Mouse (Mus musculus) MEL (cell line): Measurements from ENCODE around the gene Tecpr1. TPM values are rescaled to one million over a fixed set of nuclear protein-coding genes. Genes with fewer than 3 reads are reported as not detected.
A peak's percentile ranks its signal among the peaks of the same experiment; 100 is the strongest.

Experiments used
- DNase-seq: peaks from one replicate; pipeline ENCODE4 v3.0.0; 2011; ENCODE audit warnings: low read depth, low spot score
- H3K27ac ChIP-seq: 2 replicates; pipeline ENCODE4 v1.5.1; 2012; ENCODE audit warnings: low read depth, mild to moderate bottlenecking, control low read depth, low read length, moderate library complexity; ENCODE audit not compliant: control insufficient read depth
- H3K27me3 ChIP-seq, 2 experiments: fragments of 150-350 bp in 1 of 2; sonication (generic) in 1 of 2; 2 replicates each; pipeline ENCODE4 v1.6.1; 2012; ENCODE audit warnings: low read length in 2 of 2, mild to moderate bottlenecking in 2 of 2, improper control_type of control experiment in 1 of 2, moderate library complexity in 1 of 2; ENCODE audit not compliant: insufficient read depth in 2 of 2, control insufficient read depth in 1 of 2
- H3K36me3 ChIP-seq, 2 experiments: 2 replicates each; pipeline ENCODE4 v1.6.1; 2012 to 2014; ENCODE audit warnings: low read length in 2 of 2, improper control_type of control experiment in 1 of 2, inconsistent platforms in 1 of 2, mild to moderate bottlenecking in 1 of 2; ENCODE audit not compliant: insufficient read depth in 2 of 2, control insufficient read depth in 1 of 2
- H3K4me1 ChIP-seq, 2 experiments: fragments of 150-350 bp in 1 of 2; sonication (generic) in 1 of 2; 2 replicates each; pipeline ENCODE4 v1.6.1; 2012; ENCODE audit warnings: low read length in 2 of 2, improper control_type of control experiment in 1 of 2, mild to moderate bottlenecking in 1 of 2; ENCODE audit not compliant: insufficient read depth in 2 of 2, control insufficient read depth in 1 of 2
- H3K4me3 ChIP-seq, 2 experiments: fragments of 150-350 bp in 1 of 2; sonication (generic) in 1 of 2; 2 replicates each; pipeline ENCODE4 v1.5.1; 2012; ENCODE audit warnings: low read depth in 2 of 2, low read length in 2 of 2, mild to moderate bottlenecking in 2 of 2, moderate library complexity in 2 of 2, control low read depth in 1 of 2, improper control_type of control experiment in 1 of 2; ENCODE audit not compliant: control insufficient read depth in 1 of 2, insufficient read depth in 1 of 2
- H3K79me2 ChIP-seq: 2 replicates; pipeline ENCODE4 v1.6.1; 2012; ENCODE audit warnings: mild to moderate bottlenecking, low read length, moderate library complexity; ENCODE audit not compliant: control insufficient read depth, poor library complexity, insufficient read depth
- H3K9ac ChIP-seq: 2 replicates; pipeline ENCODE4 v1.6.1; 2012; ENCODE audit warnings: low read depth, mild to moderate bottlenecking, control low read depth, low read length, moderate library complexity; ENCODE audit not compliant: control insufficient read depth, poor library complexity, severe bottlenecking
- H3K9me3 ChIP-seq: fragments of 150-350 bp; sonication (generic); replicated peaks from 2 replicates; pipeline ENCODE4 v1.6.1; 2012; ENCODE audit warnings: mild to moderate bottlenecking, low read length, improper control_type of control experiment, moderate library complexity; ENCODE audit not compliant: insufficient read depth
- BHLHE40 ChIP-seq: IDR thresholded peaks from 2 replicates; pipeline ENCODE4 v1.6.1; 2012; ENCODE audit warnings: low read depth, mild to moderate bottlenecking, inconsistent platforms, low read length, improper control_type of control experiment, borderline replicate concordance
- CHD1 ChIP-seq: IDR thresholded peaks from 2 replicates; pipeline ENCODE4 v1.6.1; 2012; ENCODE audit warnings: low read depth, mild to moderate bottlenecking, inconsistent platforms, low read length, improper control_type of control experiment
- CHD2 ChIP-seq: IDR thresholded peaks from 2 replicates; pipeline ENCODE4 v1.6.1; 2011; ENCODE audit warnings: low read length, improper control_type of control experiment
- CTCF ChIP-seq, 3 experiments: IDR thresholded peaks in 2 of 3; conservative IDR thresholded peaks in 1 of 3; 2 replicates each; pipeline ENCODE4 v1.5.1; 2011 to 2012; ENCODE audit warnings: low read length in 3 of 3, low read depth in 2 of 3, mild to moderate bottlenecking in 2 of 3, improper control_type of control experiment in 1 of 3, inconsistent platforms in 1 of 3, mixed read lengths in 1 of 3, moderate library complexity in 1 of 3; ENCODE audit not compliant: control insufficient read depth in 1 of 3, insufficient read depth in 1 of 3, poor library complexity in 1 of 3, severe bottlenecking in 1 of 3
- ELF1 ChIP-seq: IDR thresholded peaks from 2 replicates; pipeline ENCODE4 v1.6.1; 2014; ENCODE audit warnings: low read depth, mild to moderate bottlenecking, inconsistent platforms, low read length, improper control_type of control experiment, moderate library complexity
- EP300 ChIP-seq, 2 experiments: IDR thresholded peaks; 2 replicates each; pipeline ENCODE4 v1.6.1; 2011; ENCODE audit warnings: improper control_type of control experiment in 2 of 2, low read length in 2 of 2, low read depth in 1 of 2, mild to moderate bottlenecking in 1 of 2
- ETS1 ChIP-seq: IDR thresholded peaks from 2 replicates; pipeline ENCODE4 v1.6.1; 2012; ENCODE audit warnings: low read depth, mild to moderate bottlenecking, inconsistent platforms, low read length, improper control_type of control experiment, moderate library complexity
- GATA1 ChIP-seq: IDR thresholded peaks from 2 replicates; pipeline ENCODE4 v1.6.1; 2011; ENCODE audit warnings: low read depth, low read length, improper control_type of control experiment
- HCFC1 ChIP-seq: IDR thresholded peaks from 2 replicates; pipeline ENCODE4 v1.6.1; 2012; ENCODE audit warnings: low read depth, mild to moderate bottlenecking, inconsistent platforms, low read length, improper control_type of control experiment, moderate library complexity
- MAX ChIP-seq: IDR thresholded peaks from 2 replicates; pipeline ENCODE4 v1.6.1; 2011; ENCODE audit warnings: low read length, improper control_type of control experiment
- MAZ ChIP-seq: IDR thresholded peaks from 2 replicates; pipeline ENCODE4 v1.6.1; 2012; ENCODE audit warnings: low read depth, mild to moderate bottlenecking, inconsistent platforms, low read length, improper control_type of control experiment
- MEF2A ChIP-seq: IDR thresholded peaks from 2 replicates; pipeline ENCODE4 v1.6.1; 2014; ENCODE audit warnings: low read depth, mild to moderate bottlenecking, inconsistent platforms, low read length, improper control_type of control experiment; ENCODE audit not compliant: poor library complexity, insufficient replicate concordance, severe bottlenecking; ENCODE audit errors: extremely low read depth
- MXI1 ChIP-seq: IDR thresholded peaks from 2 replicates; pipeline ENCODE4 v1.6.1; 2011; ENCODE audit warnings: mild to moderate bottlenecking, low read depth, low read length, improper control_type of control experiment
- MYB ChIP-seq: IDR thresholded peaks from 2 replicates; pipeline ENCODE4 v1.6.1; 2011; ENCODE audit warnings: mild to moderate bottlenecking, low read depth, low read length, improper control_type of control experiment
- NRF1 ChIP-seq: IDR thresholded peaks from 2 replicates; pipeline ENCODE4 v1.6.1; 2014; ENCODE audit warnings: low read depth, mild to moderate bottlenecking, inconsistent platforms, low read length, improper control_type of control experiment, moderate library complexity; ENCODE audit not compliant: poor library complexity, insufficient read depth, severe bottlenecking
- POLR2AphosphoS5 ChIP-seq: IDR thresholded peaks from 2 replicates; pipeline ENCODE4 v1.6.1; 2012; ENCODE audit warnings: low read depth, borderline replicate concordance, mild to moderate bottlenecking, inconsistent platforms, low read length, moderate library complexity, mixed read lengths
- RAD21 ChIP-seq: IDR thresholded peaks from 2 replicates; pipeline ENCODE4 v1.6.1; 2011; ENCODE audit warnings: mild to moderate bottlenecking, low read depth, low read length, improper control_type of control experiment
- SIN3A ChIP-seq: IDR thresholded peaks from 2 replicates; pipeline ENCODE4 v1.6.1; 2012; ENCODE audit warnings: low read length, improper control_type of control experiment, inconsistent platforms
- TAL1 ChIP-seq: IDR thresholded peaks from 2 replicates; pipeline ENCODE4 v1.6.1; 2012; ENCODE audit warnings: mild to moderate bottlenecking, inconsistent platforms, low read length, moderate library complexity, mixed read lengths
- TBP ChIP-seq: IDR thresholded peaks from 2 replicates; pipeline ENCODE4 v1.8.0; 2011; ENCODE audit warnings: low read depth, low read length, improper control_type of control experiment
- TCF12 ChIP-seq: IDR thresholded peaks from 2 replicates; pipeline ENCODE4 v1.6.1; 2014; ENCODE audit warnings: low read depth, mild to moderate bottlenecking, inconsistent platforms, low read length, improper control_type of control experiment, moderate library complexity
- ZMIZ1 ChIP-seq: IDR thresholded peaks from 2 replicates; pipeline ENCODE4 v1.6.1; 2012; ENCODE audit warnings: low read depth, mild to moderate bottlenecking, inconsistent platforms, low read length, improper control_type of control experiment, moderate library complexity
- polyA plus RNA-seq, 2 experiments: library from polyadenylated mRNA; stranded (reverse) in 1 of 2; unstranded in 1 of 2; fragments of >175 nt in 1 of 2; fragments of >200 nt in 1 of 2; gene quantifications; 2 replicates each; pipeline versions ENCODE4 v1.2.1 to v1.2.4; 2012; ENCODE audit warnings: low replicate concordance in 2 of 2, low read depth in 1 of 2; ENCODE audit not compliant: insufficient read length in 2 of 2, insufficient read depth in 1 of 2, missing spikeins in 1 of 2
- total RNA-seq: library from RNA; depleted of rRNA; stranded (reverse); fragments of 300-350 nt; gene quantifications from 2 replicates; pipeline ENCODE4 v1.2.3, GENCODE M21; 2012

Tecpr1 gene
- total and polyA plus RNA-seq, 3 experiments, result 6.2 to 9.0 TPM; not detected in 1

GRCm38 (mm10) chr5:144234222-144234621, 10.8 kb upstream of the Tecpr1 start:
- DNase-seq, result peak; percentile 90
- H3K27ac ChIP-seq, result no peak overlapping the region
- no peaks in the 10 kb centered on the region for H3K27me3 ChIP-seq
- H3K4me3 ChIP-seq, result peak overlapping the region; percentile 3 to 56; a peak in 3 of 4 replicates
- H3K9me3 ChIP-seq, result no peaks in the 10 kb centered on the region
- H3K79me2 ChIP-seq, result no peaks in the 10 kb centered on the region
- H3K36me3 ChIP-seq, result peaks cover 0 to 6% of the 10 kb centered on the region in 2 experiments; a peak in 2 of 4 replicates
- no peak overlapping the region for H3K9ac ChIP-seq
- peaks cover 0 to 14% of the 10 kb centered on the region in 2 experiments; a peak in 2 of 4 replicates for H3K4me1 ChIP-seq
- TF ChIP-seq CHD2 (no peak), SIN3A (peak; percentile 83), MYB (no peak), ELF1 (peak; percentile 76), RAD21 (no peak), MEF2A (no peak), BHLHE40 (no peak), MAZ (0 out of 2 replicates have a peak, but pooled peaks have one; percentile 52), HCFC1 (0 out of 2 replicates have a peak, but pooled peaks have one; percentile 35), TCF12 (no peak), GATA1 (0 out of 2 replicates have a peak, but pooled peaks have one; percentile 20), ZMIZ1 (no peak), TAL1 (no peak), MXI1 (peak; percentile 89), EP300 (IDR thresholded peaks at IDR 0.05; ENCODE audit: low read depth in 1 of 2, low read length in 2 of 2) (peak in 1 of 2 experiments; percentile 20; a peak in 1 of 4 replicates), ETS1 (peak; percentile 10; the same call in 1 of the 2 replicates), NRF1 (peak; percentile 68), CTCF (IDR thresholded peaks at IDR 0.05 in 2 of 3, conservative IDR thresholded peaks at IDR 0.05 in 1 of 3; ENCODE audit: control insufficient read depth in 1 of 3, insufficient read depth in 1 of 3, low read depth in 2 of 3, low read length in 3 of 3, poor library complexity in 1 of 3, severe bottlenecking in 1 of 3) (no peak), TBP (0 out of 2 replicates have a peak, but pooled peaks have one; percentile 36), CHD1 (no peak), MAX (peak; percentile 58), POLR2AphosphoS5 (no peak)
